Mouse (Mus musculus): ENCODE results near the gene Kncn. TPM values are rescaled to one million over a fixed set of nuclear protein-coding genes. Genes with fewer than 3 reads are reported as not detected.

Kncn gene
- polyA plus RNA-seq, 1 experiment from 2014 or later, result not detected

DNA sequence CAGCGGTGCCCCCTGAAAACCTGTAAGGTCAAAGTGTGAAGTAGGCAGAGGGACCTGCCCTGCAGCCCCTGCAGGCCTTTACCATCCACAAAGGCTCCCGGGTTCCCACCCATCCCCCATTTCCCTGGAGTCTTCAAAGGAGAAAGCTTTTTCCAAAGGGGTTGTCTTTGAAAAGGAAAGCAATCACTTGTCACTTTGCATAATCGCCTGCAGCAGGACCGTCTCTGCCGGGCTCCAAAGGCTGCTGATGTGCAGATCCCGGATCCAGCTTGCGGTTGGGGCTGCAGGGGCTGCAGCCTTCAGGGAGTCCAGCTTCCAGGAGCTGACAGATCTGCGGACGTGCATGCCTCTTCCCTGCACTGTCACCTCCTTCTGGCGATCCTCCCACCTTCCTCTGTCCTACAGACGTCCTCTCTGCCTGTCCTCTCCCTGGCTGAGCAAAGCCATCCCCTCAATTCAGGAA is 6.0 kb upstream of the Kncn start:
- Histone ChIP-seq H3K4me3 (ENCODE audit: low read depth, low read length) (no peak overlapping the region), H3K27ac (ENCODE audit: low read depth) (no peak overlapping the region), H3K4me2 (peak overlapping the region; percentile 34; the same call in 1 of the 2 replicates), H3K36me3 (ENCODE audit: insufficient read depth) (peaks cover 3% of the 10 kb centered on the region; the same call in 1 of the 2 replicates), H3K4me1 (ENCODE audit: insufficient read depth) (no peaks in the 10 kb centered on the region), H3K27me3 (ENCODE audit: insufficient read depth, low read length) (no peaks in the 10 kb centered on the region), H3K9me3 (ENCODE audit: low read depth, low read length) (no peaks in the 10 kb centered on the region), H3K9ac (no peak overlapping the region; the same call in 1 of the 2 replicates)
- TF ChIP-seq CTCF (IDR thresholded peaks at IDR 0.05; ENCODE audit: low read depth), result no peak
- peak; percentile 56 for DNase-seq
- 4% methylated on average over 11 of the region's 11 CpGs for WGBS
- ATAC-seq (ENCODE audit: insufficient read depth), result peak; percentile 77; the same call in 1 of the 2 replicates

DNA sequence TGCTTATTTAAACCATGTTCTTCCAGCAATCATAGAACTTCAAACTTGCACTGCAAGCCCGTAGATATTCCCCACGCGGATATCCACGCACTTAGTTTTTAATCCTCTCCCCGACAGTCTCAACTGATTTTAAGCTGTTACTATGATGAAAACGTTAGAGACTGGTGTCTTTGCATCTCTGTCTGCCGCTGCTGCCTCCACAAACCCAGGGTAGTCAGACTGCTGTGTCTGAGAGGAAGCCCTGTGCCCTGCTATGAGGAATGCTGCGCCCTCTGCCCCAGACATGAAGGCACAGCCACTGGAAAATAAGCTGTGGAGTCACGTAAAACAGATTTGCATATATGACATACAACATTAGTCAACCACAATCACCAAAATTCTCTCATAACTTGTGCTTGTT is 5.4 kb upstream of the Kncn start:
- no peak overlapping the region for H3K27ac ChIP-seq (ENCODE audit: low read depth)
- no peaks in the 10 kb centered on the region for H3K36me3 ChIP-seq (ENCODE audit: insufficient read depth)
- no peak for TF ChIP-seq CTCF (IDR thresholded peaks at IDR 0.05; ENCODE audit: low read depth)
- H3K4me1 ChIP-seq (ENCODE audit: insufficient read depth), result no peaks in the 10 kb centered on the region
- 33% methylated on average over 9 of the region's 9 CpGs for WGBS
- H3K4me3 ChIP-seq (ENCODE audit: low read depth, low read length), result no peak overlapping the region
- no peak for ATAC-seq (ENCODE audit: insufficient read depth)
- peak overlapping the region; percentile 34; the same call in 1 of the 2 replicates for H3K4me2 ChIP-seq
- no peak overlapping the region for H3K9ac ChIP-seq
- no peaks in the 10 kb centered on the region for H3K9me3 ChIP-seq (ENCODE audit: low read depth, low read length)
- no peaks in the 10 kb centered on the region for H3K27me3 ChIP-seq (ENCODE audit: insufficient read depth, low read length)
- peak; percentile 9 for DNase-seq

DNA sequence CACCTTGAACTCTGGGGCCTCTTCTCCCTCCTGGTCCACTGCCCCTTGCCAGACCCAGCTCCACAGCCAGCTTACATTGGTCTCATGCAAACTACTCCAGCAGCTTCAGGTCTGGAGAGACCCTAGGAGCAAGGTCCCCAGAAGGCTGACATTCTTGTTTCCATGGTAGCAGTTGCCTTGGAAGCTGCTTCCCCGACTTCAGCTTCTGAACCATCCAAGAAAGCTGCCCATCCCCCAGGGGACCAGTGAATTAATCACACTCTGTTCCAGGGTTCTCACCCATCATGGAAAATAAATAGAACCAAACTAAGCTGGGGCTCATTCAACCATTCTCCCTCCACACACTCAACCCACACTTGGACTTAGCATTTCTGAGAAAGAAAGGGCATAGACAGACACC is 3.0 kb upstream of the Kncn start:
- Histone ChIP-seq H3K9ac (no peak overlapping the region), H3K4me2 (no peak overlapping the region), H3K9me3 (ENCODE audit: low read depth, low read length) (no peaks in the 10 kb centered on the region), H3K4me1 (ENCODE audit: insufficient read depth) (no peaks in the 10 kb centered on the region), H3K27me3 (ENCODE audit: insufficient read depth, low read length) (no peaks in the 10 kb centered on the region), H3K4me3 (ENCODE audit: low read depth, low read length) (no peak overlapping the region), H3K36me3 (ENCODE audit: insufficient read depth) (no peaks in the 10 kb centered on the region), H3K27ac (ENCODE audit: low read depth) (no peak overlapping the region)
- WGBS, result 8% methylated on average over 1 of the region's 1 CpGs
- TF ChIP-seq CTCF (IDR thresholded peaks at IDR 0.05; ENCODE audit: low read depth), result no peak
- no peak for ATAC-seq (ENCODE audit: insufficient read depth)
- no peak for DNase-seq

DNA sequence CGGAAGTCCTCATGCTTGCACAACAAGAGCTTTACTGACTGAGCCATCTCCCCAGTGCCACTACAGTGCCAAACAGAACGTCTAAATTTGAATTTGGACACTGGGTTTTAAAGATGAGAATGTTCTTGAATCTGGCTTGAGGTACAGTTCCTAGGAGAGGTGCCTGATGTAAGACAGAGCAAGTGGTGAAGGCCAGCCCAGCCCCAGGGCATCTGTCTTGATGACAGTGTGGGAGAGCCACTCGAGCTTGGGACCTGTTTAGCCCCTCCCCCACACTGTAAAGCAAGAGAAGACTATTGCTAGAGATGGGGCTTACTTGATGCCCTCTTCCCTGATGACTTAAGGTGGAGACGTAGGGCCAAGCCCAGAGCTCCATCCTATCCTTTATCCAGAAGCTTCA is 2.0 kb upstream of the Kncn start:
- Histone ChIP-seq H3K27me3 (ENCODE audit: insufficient read depth, low read length) (no peaks in the 10 kb centered on the region), H3K4me3 (ENCODE audit: low read depth, low read length) (no peak overlapping the region), H3K4me1 (ENCODE audit: insufficient read depth) (no peaks in the 10 kb centered on the region), H3K4me2 (no peak overlapping the region), H3K9me3 (ENCODE audit: low read depth, low read length) (no peaks in the 10 kb centered on the region), H3K9ac (no peak overlapping the region), H3K36me3 (ENCODE audit: insufficient read depth) (no peaks in the 10 kb centered on the region), H3K27ac (ENCODE audit: low read depth) (no peak overlapping the region)
- 52% methylated on average over 4 of the region's 4 CpGs for WGBS
- no peak for ATAC-seq (ENCODE audit: insufficient read depth)
- TF ChIP-seq CTCF (IDR thresholded peaks at IDR 0.05; ENCODE audit: low read depth), result no peak
- DNase-seq, result no peak

- ATAC-seq (ENCODE audit: insufficient read depth) (no peak), DNase-seq (no peak)
- H3K4me1 ChIP-seq (ENCODE audit: insufficient read depth), result no peaks in the 10 kb centered on the region
- H3K36me3 ChIP-seq (ENCODE audit: insufficient read depth), result no peaks in the 10 kb centered on the region
- H3K4me3 ChIP-seq (ENCODE audit: low read depth, low read length), result no peak overlapping the region
- no peak for TF ChIP-seq CTCF (IDR thresholded peaks at IDR 0.05; ENCODE audit: low read depth)
- WGBS, result 66% methylated on average over 3 of the region's 3 CpGs
- H3K27ac ChIP-seq (ENCODE audit: low read depth), result no peak overlapping the region
- no peaks in the 10 kb centered on the region for H3K9me3 ChIP-seq (ENCODE audit: low read depth, low read length)
- peaks cover 16% of the 10 kb centered on the region for H3K27me3 ChIP-seq (ENCODE audit: insufficient read depth, low read length)
- H3K9ac ChIP-seq, result no peak overlapping the region
- H3K4me2 ChIP-seq, result no peak overlapping the region
These were observed 1.6 kb downstream of the Kncn start for GRCm38 (mm10) chr4:115885846-115886245.

- no peak overlapping the region for H3K4me2 ChIP-seq
- H3K4me1 ChIP-seq (ENCODE audit: insufficient read depth), result no peaks in the 10 kb centered on the region
- DNase-seq, result peak; percentile 61
- H3K9ac ChIP-seq, result no peak overlapping the region
- H3K27ac ChIP-seq (ENCODE audit: low read depth), result no peak overlapping the region
- no peak overlapping the region for H3K4me3 ChIP-seq (ENCODE audit: low read depth, low read length)
- H3K9me3 ChIP-seq (ENCODE audit: low read depth, low read length), result no peaks in the 10 kb centered on the region
- no peaks in the 10 kb centered on the region for H3K36me3 ChIP-seq (ENCODE audit: insufficient read depth)
- H3K27me3 ChIP-seq (ENCODE audit: insufficient read depth, low read length), result peaks cover 25% of the 10 kb centered on the region
- WGBS, result 50% methylated on average over 1 of the region's 1 CpGs
- no peak for TF ChIP-seq CTCF (IDR thresholded peaks at IDR 0.05; ENCODE audit: low read depth)
- no peak for ATAC-seq (ENCODE audit: insufficient read depth)
These were observed 2.7 kb downstream of the Kncn start for GRCm38 (mm10) chr4:115886875-115887274.

- Histone ChIP-seq H3K27ac (ENCODE audit: low read depth) (no peak overlapping the region), H3K27me3 (ENCODE audit: insufficient read depth, low read length) (peaks cover 25% of the 10 kb centered on the region), H3K9ac (no peak overlapping the region), H3K9me3 (ENCODE audit: low read depth, low read length) (no peaks in the 10 kb centered on the region), H3K4me3 (ENCODE audit: low read depth, low read length) (peak overlapping the region; percentile 19; the same call in 1 of the 2 replicates), H3K4me2 (peak overlapping the region; percentile 54), H3K4me1 (ENCODE audit: insufficient read depth) (no peaks in the 10 kb centered on the region), H3K36me3 (ENCODE audit: insufficient read depth) (no peaks in the 10 kb centered on the region)
- TF ChIP-seq CTCF (IDR thresholded peaks at IDR 0.05; ENCODE audit: low read depth), result no peak
- 10% methylated on average over 6 of the region's 6 CpGs for WGBS
- DNase-seq (peak; percentile 34), ATAC-seq (ENCODE audit: insufficient read depth) (no peak)
These were observed 5.9 kb downstream of the Kncn start for GRCm38 (mm10) chr4:115890066-115890465.
